Mouse (Mus musculus): ENCODE measurements around the gene Ssbp3. TPM values are rescaled to one million over a fixed set of nuclear protein-coding genes. Genes with fewer than 3 reads are reported as not detected.

Gene Ssbp3
- total and polyA plus RNA-seq, 3 experiments = 30.5 to 242 (median 116) TPM

- Histone ChIP-seq H3K4me3 (ENCODE audit: control insufficient read depth in 1 of 2, insufficient read depth in 1 of 2, low read depth in 2 of 2, low read length in 2 of 2) (no peak overlapping the region), H3K9ac (ENCODE audit: control insufficient read depth, low read depth, low read length, poor library complexity, severe bottlenecking) (no peak overlapping the region), H3K27ac (ENCODE audit: control insufficient read depth, low read depth, low read length) (no peak overlapping the region), H3K36me3 (ENCODE audit: control insufficient read depth in 1 of 2, insufficient read depth in 2 of 2, low read length in 2 of 2) (peaks cover 2 to 43% of the 10 kb centered on the region in 2 experiments), H3K79me2 (ENCODE audit: control insufficient read depth, insufficient read depth, low read length, poor library complexity) (peaks cover 16% of the 10 kb centered on the region), H3K9me3 (replicated peaks; ENCODE audit: insufficient read depth, low read length) (no peaks in the 10 kb centered on the region), H3K4me1 (ENCODE audit: control insufficient read depth in 1 of 2, insufficient read depth in 2 of 2, low read length in 2 of 2) (peaks cover 32 to 49% of the 10 kb centered on the region in 2 experiments), H3K27me3 (ENCODE audit: control insufficient read depth in 1 of 2, insufficient read depth in 2 of 2, low read length in 2 of 2) (no peaks in the 10 kb centered on the region)
- DNase-seq (ENCODE audit: low read depth, low spot score) = no peak
- TF ChIP-seq MAZ (IDR thresholded peaks at IDR 0.05; ENCODE audit: low read depth, low read length) (no peak), TAL1 (IDR thresholded peaks at IDR 0.05; ENCODE audit: low read length) (no peak), POLR2AphosphoS2 (IDR thresholded peaks at IDR 0.05; ENCODE audit: low read length) (no peak), E2F4 (IDR thresholded peaks at IDR 0.05; ENCODE audit: borderline replicate concordance, low read depth, low read length) (no peak), ZMIZ1 (IDR thresholded peaks at IDR 0.05; ENCODE audit: low read depth, low read length) (no peak), MEF2A (IDR thresholded peaks at IDR 0.05; ENCODE audit: extremely low read depth, insufficient replicate concordance, low read depth, low read length, poor library complexity, severe bottlenecking) (no peak), MYB (IDR thresholded peaks at IDR 0.05; ENCODE audit: low read depth, low read length) (no peak), CHD1 (IDR thresholded peaks at IDR 0.05; ENCODE audit: low read depth, low read length) (no peak), CHD2 (IDR thresholded peaks at IDR 0.05; ENCODE audit: low read length) (no peak), POLR2AphosphoS5 (IDR thresholded peaks at IDR 0.05; ENCODE audit: borderline replicate concordance, low read depth, low read length) (no peak), ETS1 (IDR thresholded peaks at IDR 0.05; ENCODE audit: low read depth, low read length) (no peak)
Observed at GRCm38 (mm10) chr4:107002517-107003165, 92.1 kb downstream of the Ssbp3 start.

- peaks cover 14% of the 10 kb centered on the region for H3K79me2 ChIP-seq (ENCODE audit: control insufficient read depth, insufficient read depth, low read length, poor library complexity)
- peaks cover 37 to 54% of the 10 kb centered on the region in 2 experiments for H3K4me1 ChIP-seq (ENCODE audit: control insufficient read depth in 1 of 2, insufficient read depth in 2 of 2, low read length in 2 of 2)
- no peak overlapping the region for H3K9ac ChIP-seq (ENCODE audit: control insufficient read depth, low read depth, low read length, poor library complexity, severe bottlenecking)
- no peak overlapping the region for H3K4me3 ChIP-seq (ENCODE audit: control insufficient read depth in 1 of 2, insufficient read depth in 1 of 2, low read depth in 2 of 2, low read length in 2 of 2)
- TF ChIP-seq POLR2AphosphoS5 (IDR thresholded peaks at IDR 0.05; ENCODE audit: borderline replicate concordance, low read depth, low read length) = no peak
- no peak for TF ChIP-seq ZKSCAN1 (IDR thresholded peaks at IDR 0.05; ENCODE audit: low read depth, low read length)
- TF ChIP-seq ZMIZ1 (IDR thresholded peaks at IDR 0.05; ENCODE audit: low read depth, low read length) = no peak
- no peak for TF ChIP-seq UBTF (IDR thresholded peaks at IDR 0.05; ENCODE audit: borderline replicate concordance, insufficient read depth, low read depth, low read length)
- TF ChIP-seq ETS1 (IDR thresholded peaks at IDR 0.05; ENCODE audit: low read depth, low read length) = no peak
- TF ChIP-seq MAX (IDR thresholded peaks at IDR 0.05; ENCODE audit: low read length) = no peak
- TF ChIP-seq MYC (IDR thresholded peaks at IDR 0.05; ENCODE audit: low read depth, low read length) = no peak
- no peak for TF ChIP-seq SMC3 (IDR thresholded peaks at IDR 0.05; ENCODE audit: low read depth, low read length)
- no peak for TF ChIP-seq TCF12 (IDR thresholded peaks at IDR 0.05; ENCODE audit: low read depth, low read length)
- TF ChIP-seq KAT2A (conservative IDR thresholded peaks at IDR 0.05; ENCODE audit: low read depth, low read length) = no peak
- TF ChIP-seq CHD1 (IDR thresholded peaks at IDR 0.05; ENCODE audit: low read depth, low read length) = no peak
- no peak for TF ChIP-seq TAL1 (IDR thresholded peaks at IDR 0.05; ENCODE audit: low read length)
- TF ChIP-seq USF2 (IDR thresholded peaks at IDR 0.05; ENCODE audit: borderline replicate concordance in 1 of 2, insufficient read depth in 1 of 2, low read depth in 1 of 2, low read length in 2 of 2) = no peak
- TF ChIP-seq BHLHE40 (IDR thresholded peaks at IDR 0.05; ENCODE audit: borderline replicate concordance, low read depth, low read length) = no peak
- TF ChIP-seq SIN3A (IDR thresholded peaks at IDR 0.05; ENCODE audit: low read length) = no peak
- no peak for TF ChIP-seq EP300 (IDR thresholded peaks at IDR 0.05; ENCODE audit: low read depth in 1 of 2, low read length in 2 of 2)
- no peak for TF ChIP-seq MXI1 (IDR thresholded peaks at IDR 0.05; ENCODE audit: low read depth, low read length)
- no peak for TF ChIP-seq USF1 (IDR thresholded peaks at IDR 0.05; ENCODE audit: low read depth, low read length)
- no peak for TF ChIP-seq MAZ (IDR thresholded peaks at IDR 0.05; ENCODE audit: low read depth, low read length)
- no peak overlapping the region for H3K27ac ChIP-seq (ENCODE audit: control insufficient read depth, low read depth, low read length)
- no peaks in the 10 kb centered on the region for H3K27me3 ChIP-seq (ENCODE audit: control insufficient read depth in 1 of 2, insufficient read depth in 2 of 2, low read length in 2 of 2)
- no peaks in the 10 kb centered on the region for H3K9me3 ChIP-seq (replicated peaks; ENCODE audit: insufficient read depth, low read length)
- DNase-seq (ENCODE audit: low read depth, low spot score) = no peak
- H3K36me3 ChIP-seq (ENCODE audit: control insufficient read depth in 1 of 2, insufficient read depth in 2 of 2, low read length in 2 of 2) = peaks cover 2 to 48% of the 10 kb centered on the region in 2 experiments
Observed at GRCm38 (mm10) chr4:107003199-107003598, 92.7 kb downstream of the Ssbp3 start.

Data from MEL (cell line).